Mouse (Mus musculus): ENCODE results near the gene Sec24a.

Gene Sec24a

GRCm38 (mm10) chr11:51763213-51763907 lies at the start of gene Sec24a, which contains the start of gene Sar1b:
TSS of gene Sec24a (minus strand) at chr11:51763634.
TSS of gene Sar1b (plus strand) at chr11:51763687.
- DNase-seq (ENCODE audit: low read depth, low spot score): peak; percentile 88

DNA sequence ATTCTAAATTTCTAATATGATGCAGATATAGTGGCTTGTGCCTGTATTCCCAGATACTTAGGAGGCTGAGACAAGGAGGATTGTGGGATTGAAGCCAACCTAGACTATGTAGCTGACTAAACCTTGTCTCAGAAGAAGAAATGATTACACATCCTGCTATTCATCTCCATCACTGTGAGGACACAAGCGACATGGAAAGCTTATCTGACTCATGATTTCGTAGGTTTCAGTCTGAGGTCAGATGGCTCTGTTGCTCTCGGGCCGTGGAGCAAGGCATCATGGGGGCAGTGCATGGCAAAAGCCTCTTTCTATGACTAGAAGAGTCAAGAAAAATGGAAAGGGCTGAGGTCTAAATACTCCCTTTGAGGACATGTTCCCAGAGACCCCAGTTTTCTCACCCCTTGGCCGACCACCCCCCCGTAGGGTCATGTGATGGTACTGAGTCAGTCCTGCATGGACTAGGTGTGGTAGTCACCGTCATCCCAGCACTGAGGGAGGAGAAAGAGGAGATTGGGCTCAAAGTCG lies 48.6 kb upstream of the Sec24a start:
- DNase-seq (ENCODE audit: low read depth, low spot score): no peak

DNA sequence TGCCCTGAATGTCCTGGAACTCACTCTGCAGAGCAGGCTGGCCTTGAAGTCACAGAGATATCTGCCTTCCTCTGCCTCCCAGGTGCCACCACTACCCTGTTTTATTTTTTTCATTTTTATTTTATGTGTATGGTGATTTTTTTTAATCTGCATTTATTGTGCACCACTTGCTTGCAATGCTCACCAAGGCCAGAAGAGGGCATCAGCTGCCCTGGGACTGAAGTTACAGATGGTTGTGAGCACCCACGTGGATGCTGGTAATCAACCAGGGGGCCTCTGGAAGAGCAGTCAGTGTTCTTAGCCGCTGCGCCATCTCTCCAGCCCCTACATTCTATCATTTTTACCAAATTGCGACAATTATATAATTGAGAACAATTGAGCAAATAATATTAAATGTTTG lies 47.8 kb upstream of the Sec24a start:
- peak; percentile 61 for DNase-seq (ENCODE audit: low read depth, low spot score)

DNA sequence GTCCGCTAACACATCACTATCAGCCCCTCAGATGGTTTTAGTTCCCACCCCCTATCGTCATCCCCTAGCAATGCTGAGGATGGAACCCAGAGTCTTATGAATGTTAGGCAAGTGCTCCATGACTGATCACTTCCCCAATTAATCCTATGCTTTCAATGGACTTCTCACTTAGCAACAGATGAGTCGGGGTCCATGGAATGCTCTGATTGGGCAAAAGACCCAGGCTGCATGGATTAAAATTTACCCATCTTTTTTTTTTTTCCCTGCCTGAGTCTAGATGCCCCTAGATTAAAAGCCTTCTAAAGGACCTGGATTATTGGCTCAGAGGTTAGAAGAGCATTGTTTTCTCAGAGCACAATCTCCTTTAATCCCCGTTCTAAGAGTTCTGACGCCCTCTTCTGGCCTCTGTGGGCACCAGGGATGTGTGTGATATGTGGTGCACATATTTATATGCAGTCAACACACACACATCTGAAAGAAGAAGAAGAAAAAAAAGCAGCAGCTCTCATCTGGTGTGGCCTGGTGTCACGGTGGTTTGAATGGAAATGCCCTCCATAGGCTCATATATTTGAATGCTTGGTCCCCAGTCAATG lies 46.3 kb upstream of the Sec24a start:
- peak; percentile 45 for DNase-seq (ENCODE audit: low read depth, low spot score)

- DNase-seq (ENCODE audit: low read depth, low spot score): no peak
These were observed 43.9 kb upstream of the Sec24a start for GRCm38 (mm10) chr11:51807108-51807879.

GRCm38 (mm10) chr11:51805221-51805981 lies 42.0 kb upstream of the Sec24a start:
- DNase-seq (ENCODE audit: low read depth, low spot score): peak; percentile 90

DNA sequence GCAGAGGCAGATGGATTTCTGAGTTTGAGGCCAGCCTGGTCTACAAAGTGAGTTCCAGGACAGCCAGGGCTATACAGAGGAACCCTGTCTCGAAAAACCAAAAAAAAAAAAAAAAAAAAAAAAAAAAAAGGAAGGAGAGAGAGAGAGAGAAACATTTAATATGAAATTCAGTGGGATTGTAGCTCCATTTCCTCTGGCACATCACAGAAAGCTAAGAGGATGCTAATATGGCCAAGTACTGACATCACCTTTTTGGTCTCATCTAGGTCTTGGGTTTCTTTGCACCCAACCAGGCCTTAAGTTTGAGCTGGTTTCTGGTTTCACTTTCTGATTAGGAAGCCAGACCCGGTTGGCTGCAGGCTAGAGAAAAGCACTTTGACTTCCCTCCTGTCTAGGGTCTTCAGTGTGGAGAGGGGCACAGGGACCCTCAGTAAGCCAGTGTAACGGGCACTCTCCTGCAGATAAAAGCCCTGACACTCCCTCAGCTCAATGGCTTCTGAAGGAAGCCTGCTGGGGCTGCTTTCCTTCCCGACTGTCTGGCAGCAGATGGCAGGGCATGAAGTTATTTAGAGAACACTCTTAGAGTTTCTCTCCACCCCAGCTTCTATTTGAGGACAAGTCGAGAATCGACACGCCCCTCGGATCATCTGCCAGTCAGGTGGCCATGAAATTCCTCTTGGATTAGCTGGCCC lies 37.3 kb upstream of the Sec24a start:
- no peak for DNase-seq (ENCODE audit: low read depth, low spot score)

DNA sequence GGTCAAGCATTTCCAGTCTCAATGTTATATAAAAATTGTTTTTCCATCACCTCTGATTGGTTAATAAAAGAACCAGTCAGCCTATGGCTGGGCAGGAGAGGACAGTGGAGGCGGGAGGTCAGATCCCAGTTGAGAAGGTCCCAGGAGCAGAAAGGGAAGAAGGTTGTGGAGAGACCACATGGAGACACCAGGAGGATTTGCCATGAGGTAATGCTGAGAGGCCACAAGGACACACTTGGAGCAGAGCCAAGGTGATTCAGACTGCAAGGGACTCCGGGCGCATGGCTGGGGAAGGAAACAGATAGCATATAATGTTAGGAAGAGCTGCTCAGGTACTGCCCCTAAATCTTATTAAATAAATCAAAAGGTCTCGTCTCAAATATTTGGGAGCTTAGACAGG lies 32.8 kb upstream of the Sec24a start:
- DNase-seq (ENCODE audit: low read depth, low spot score): no peak

DNA sequence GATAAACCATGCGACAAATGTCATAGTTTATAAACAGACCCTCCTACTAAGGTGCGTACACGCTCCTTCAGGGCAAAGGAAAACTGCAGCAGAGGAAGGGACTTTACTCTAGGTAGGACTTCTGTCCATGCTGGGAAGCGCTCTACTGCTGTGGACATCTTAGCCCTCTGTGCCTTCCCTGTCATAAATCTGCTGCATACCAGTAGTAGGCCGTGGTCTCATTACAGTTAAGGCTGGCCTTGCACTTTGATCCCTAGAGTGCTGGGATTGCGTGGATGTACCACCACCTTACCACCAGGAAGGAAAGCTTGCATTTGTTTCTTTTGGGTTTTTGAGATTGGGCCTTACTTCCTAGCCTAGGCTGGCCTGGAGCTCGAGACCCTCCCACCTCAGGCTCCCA lies 27.2 kb upstream of the Sec24a start:
- no peak for DNase-seq (ENCODE audit: low read depth, low spot score)

DNA sequence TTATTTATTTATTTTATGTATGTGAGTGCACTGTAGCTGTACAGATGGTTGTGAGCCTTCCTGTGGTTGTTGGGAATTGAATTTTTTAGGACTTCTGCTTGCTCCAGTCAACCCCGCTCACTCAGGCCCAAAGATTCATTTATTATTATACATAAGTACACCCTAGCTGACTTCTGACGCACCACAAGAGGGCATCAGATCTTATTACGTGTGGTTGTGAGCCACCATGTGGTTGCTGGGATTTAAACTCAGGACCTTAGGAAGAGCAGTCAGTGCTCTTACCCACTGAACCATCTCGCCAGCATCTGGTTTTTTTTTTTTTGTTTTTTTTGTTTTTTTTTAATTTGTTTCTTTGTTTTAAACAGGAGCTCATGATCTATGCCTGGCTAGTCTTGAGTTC lies 26.3 kb upstream of the Sec24a start:
- DNase-seq (ENCODE audit: low read depth, low spot score): peak; percentile 55

GRCm38 (mm10) chr11:51785926-51786325 lies 22.5 kb upstream of the Sec24a start:
- peak; percentile 88 for DNase-seq (ENCODE audit: low read depth, low spot score)

- DNase-seq (ENCODE audit: low read depth, low spot score): no peak
These were observed 19.3 kb upstream of the Sec24a start for GRCm38 (mm10) chr11:51782721-51783120.

DNA sequence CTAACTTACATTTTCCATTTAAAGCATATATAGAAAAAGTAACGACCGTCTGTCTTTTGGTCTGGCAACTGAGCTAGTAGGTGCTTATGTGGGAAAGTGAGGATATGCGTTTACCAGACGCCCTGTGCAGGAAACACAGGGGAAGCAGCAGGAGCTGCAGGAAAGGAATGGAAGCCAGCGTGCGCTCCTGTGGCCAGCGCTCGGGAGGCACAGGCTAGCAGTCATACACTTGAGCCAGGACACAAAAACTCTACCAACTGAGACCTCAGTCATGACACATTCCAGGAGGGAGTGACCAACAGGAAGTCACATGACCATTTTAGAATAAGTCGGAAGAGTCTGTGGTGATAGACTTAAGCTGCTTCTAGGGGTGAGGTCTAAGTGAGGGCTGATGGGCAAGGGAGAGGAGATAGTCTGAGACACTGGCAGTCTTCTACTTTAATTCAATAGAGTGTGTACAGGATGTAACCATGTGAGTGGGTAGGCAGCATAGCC lies 17.4 kb upstream of the Sec24a start:
- no peak for DNase-seq (ENCODE audit: low read depth, low spot score)

DNA sequence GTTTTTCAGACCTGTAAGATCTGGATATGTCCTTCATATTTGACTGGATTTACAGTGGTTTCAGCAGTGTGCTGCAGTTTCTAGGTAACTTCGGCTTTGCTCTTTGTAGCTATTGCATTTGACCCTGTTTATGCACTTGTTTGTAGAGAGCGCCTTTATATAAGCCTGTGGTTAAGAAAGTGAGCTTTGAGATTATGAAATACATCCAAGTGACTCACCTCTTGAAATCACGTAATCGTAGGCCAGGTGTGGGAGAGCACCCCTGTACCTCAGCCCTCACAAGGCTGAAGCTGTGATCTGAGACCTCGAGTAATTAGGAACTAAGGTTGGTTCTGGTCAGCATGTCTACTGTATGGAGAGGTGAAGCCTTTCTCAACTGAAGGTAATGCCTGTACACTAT lies 14.0 kb upstream of the Sec24a start:
- DNase-seq (ENCODE audit: low read depth, low spot score): no peak

DNA sequence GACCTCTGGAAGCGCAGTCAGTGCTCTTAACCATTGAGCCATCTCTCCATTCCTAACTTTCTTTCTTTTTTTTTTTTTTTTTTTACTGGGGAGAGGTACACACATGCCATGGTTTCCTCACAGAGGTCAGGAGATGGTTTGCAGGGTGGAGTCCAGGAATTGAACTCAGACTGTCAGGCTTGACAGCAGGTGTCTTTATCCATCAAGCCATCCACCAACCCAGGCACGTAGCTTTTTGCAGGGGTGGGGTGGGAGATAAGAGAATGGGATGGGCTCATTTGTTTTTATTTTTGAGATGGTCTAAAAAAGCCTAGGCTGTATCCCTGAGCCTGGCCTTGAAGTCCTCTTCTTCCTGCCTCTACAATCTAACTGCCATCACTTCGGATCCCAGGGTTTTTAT lies 12.1 kb upstream of the Sec24a start:
- DNase-seq (ENCODE audit: low read depth, low spot score): no peak

DNA sequence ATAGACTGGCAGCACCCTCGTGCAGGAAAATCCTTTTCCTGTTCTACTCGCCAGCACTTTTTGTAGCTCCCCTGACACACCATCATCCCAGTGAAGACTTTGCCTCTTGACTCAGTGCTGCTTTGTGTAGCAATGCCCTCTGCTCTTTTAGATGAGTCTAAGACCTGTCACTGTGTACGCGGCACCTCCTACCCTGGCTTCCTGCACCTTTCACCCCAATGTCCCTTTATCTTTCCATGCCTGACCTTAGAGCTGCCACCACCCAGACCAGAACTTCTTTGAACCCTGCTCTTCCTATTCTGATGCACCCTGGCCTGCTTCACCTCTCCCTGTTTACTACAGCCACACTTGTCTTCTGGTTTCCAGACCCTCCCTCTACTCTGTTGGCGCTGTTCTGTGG lies 4.9 kb upstream of the Sec24a start:
- DNase-seq (ENCODE audit: low read depth, low spot score): no peak

DNA sequence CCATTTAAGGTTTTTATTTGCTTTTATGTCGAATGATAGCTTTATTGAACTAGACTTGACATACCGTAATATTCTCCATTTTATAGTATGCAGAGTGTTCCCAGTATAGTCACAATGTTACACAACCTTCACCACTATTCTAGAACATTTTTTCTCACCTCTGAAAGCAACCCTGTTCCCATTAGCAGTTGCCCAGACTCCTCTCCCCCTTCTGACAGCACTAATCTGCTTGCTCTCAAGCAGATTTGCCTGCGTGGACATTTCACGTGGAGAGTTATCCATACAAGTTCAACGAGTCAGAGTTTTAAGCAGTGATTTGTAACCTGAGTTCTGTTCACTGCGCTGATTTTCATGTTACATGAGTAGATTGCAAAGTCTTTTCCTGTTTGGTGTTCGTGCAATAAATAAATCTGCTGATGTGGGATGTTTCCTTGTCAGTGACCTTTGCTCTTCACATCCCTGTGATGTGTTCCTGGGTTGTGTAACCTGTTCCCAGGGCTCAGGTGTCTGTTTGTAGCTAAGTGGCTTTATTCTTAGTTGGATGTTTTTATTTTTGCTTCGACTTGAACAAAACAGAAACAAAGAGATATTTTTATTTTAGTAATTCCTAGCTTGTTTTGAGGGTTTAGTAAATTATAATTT lies 4.3 kb upstream of the Sec24a start:
- no peak for DNase-seq (ENCODE audit: low read depth, low spot score)

- no peak for DNase-seq (ENCODE audit: low read depth, low spot score)
These were observed 1.4 kb upstream of the Sec24a start for GRCm38 (mm10) chr11:51764816-51765215.

GRCm38 (mm10) chr11:51763955-51764354 lies 521 bp upstream of the Sec24a start:
- DNase-seq (ENCODE audit: low read depth, low spot score): no peak

GRCm38 (mm10) chr11:51761241-51761640 lies 2.2 kb downstream of the Sec24a start:
- DNase-seq (ENCODE audit: low read depth, low spot score): no peak
